Mouse (Mus musculus): Measurements from ENCODE around the gene Lzts3.

Gene Lzts3

GRCm38 (mm10) chr2:130635847-130636246, 6.8 kb downstream of the Lzts3 start:
- no peak for DNase-seq (ENCODE audit: low spot score in 2 of 2)

- DNase-seq (ENCODE audit: low spot score in 2 of 2) = peak in 1 of 2 experiments; percentile 31
Measured at GRCm38 (mm10) chr2:130634739-130635411, 7.7 kb downstream of the Lzts3 start.

- no peak for DNase-seq (ENCODE audit: low spot score in 2 of 2)
Measured at GRCm38 (mm10) chr2:130634006-130634738, 8.4 kb downstream of the Lzts3 start.

GRCm38 (mm10) chr2:130632887-130633675, 9.5 kb downstream of the Lzts3 start:
- DNase-seq (ENCODE audit: low spot score in 2 of 2) = no peak

GRCm38 (mm10) chr2:130632416-130632815, 10.2 kb downstream of the Lzts3 start:
- DNase-seq (ENCODE audit: low spot score in 2 of 2) = no peak

GRCm38 (mm10) chr2:130629839-130630203, 12.8 kb downstream of the Lzts3 start, which contains the start of the genes Fastkd5 and Ubox5:
Fastkd5 (minus strand) TSS chr2:130630027.
Ubox5 (minus strand) TSS chr2:130630038.
- DNase-seq (ENCODE audit: low spot score in 2 of 2) = peak; percentile 85 to 95

- no peak for DNase-seq (ENCODE audit: low spot score in 2 of 2)
Measured at GRCm38 (mm10) chr2:130629080-130629838, 13.3 kb downstream of the Lzts3 start.

GRCm38 (mm10) chr2:130628424-130628823, 14.2 kb downstream of the Lzts3 start:
- no peak for DNase-seq (ENCODE audit: low spot score in 2 of 2)

GRCm38 (mm10) chr2:130618972-130619371, 23.6 kb downstream of the Lzts3 start:
- no peak for DNase-seq (ENCODE audit: low spot score in 2 of 2)

GRCm38 (mm10) chr2:130613091-130613490, 29.5 kb downstream of the Lzts3 start:
- DNase-seq (ENCODE audit: low spot score in 2 of 2) = no peak

GRCm38 (mm10) chr2:130602195-130602594, 40.4 kb downstream of the Lzts3 start:
- no peak for DNase-seq (ENCODE audit: low spot score in 2 of 2)

- no peak for DNase-seq (ENCODE audit: low spot score in 2 of 2)
Measured at GRCm38 (mm10) chr2:130598399-130598798, 44.2 kb downstream of the Lzts3 start.

- DNase-seq (ENCODE audit: low spot score in 2 of 2) = no peak
Measured at GRCm38 (mm10) chr2:130597601-130598010, 45.0 kb downstream of the Lzts3 start.

- DNase-seq (ENCODE audit: low spot score in 2 of 2) = no peak
Measured at GRCm38 (mm10) chr2:130595596-130595995, 47.0 kb downstream of the Lzts3 start.

GRCm38 (mm10) chr2:130591016-130591415, 51.6 kb downstream of the Lzts3 start:
- DNase-seq (ENCODE audit: low spot score in 2 of 2) = no peak

- DNase-seq (ENCODE audit: low spot score in 2 of 2) = no peak
Measured at GRCm38 (mm10) chr2:130589761-130590160, 52.8 kb downstream of the Lzts3 start.

- DNase-seq (ENCODE audit: low spot score in 2 of 2) = no peak
Measured at GRCm38 (mm10) chr2:130589157-130589556, 53.4 kb downstream of the Lzts3 start.

- no peak for DNase-seq (ENCODE audit: low spot score in 2 of 2)
Measured at GRCm38 (mm10) chr2:130588373-130588772, 54.2 kb downstream of the Lzts3 start.

GRCm38 (mm10) chr2:130586016-130586415, 56.6 kb downstream of the Lzts3 start:
- DNase-seq (ENCODE audit: low spot score in 2 of 2) = no peak

GRCm38 (mm10) chr2:130583902-130584560, 58.6 kb downstream of the Lzts3 start:
- DNase-seq (ENCODE audit: low spot score in 2 of 2) = no peak

Measured in urinary bladder, postnatal 4 days (tissue).